Mouse (Mus musculus) ES-E14 (cell line): ENCODE data around the gene Atp13a3. TPM values are rescaled to one million over a fixed set of nuclear protein-coding genes. Genes with fewer than 3 reads are reported as not detected.

ENCODE experiments used
- DNase-seq: peaks from one replicate; pipeline ENCODE4 v3.0.0-alpha.2; 2013; ENCODE audit warnings: low read depth, low spot score
- H3K27ac ChIP-seq: 2 replicates; pipeline ENCODE4 v1.5.1; 2012; ENCODE audit warnings: low read depth, mild to moderate bottlenecking, low read length, moderate library complexity, mixed read lengths; ENCODE audit not compliant: poor library complexity, insufficient read depth, severe bottlenecking
- H3K36me3 ChIP-seq: 2 replicates; pipeline ENCODE4 v1.6.1; 2012; ENCODE audit warnings: mild to moderate bottlenecking, low read length, moderate library complexity, mixed read lengths; ENCODE audit not compliant: control insufficient read depth, poor library complexity, insufficient read depth, severe bottlenecking
- H3K4me1 ChIP-seq, 2 experiments: fragments of 150-350 bp in 1 of 2; sonication (generic) in 1 of 2; 2 replicates each; pipeline ENCODE4 v1.6.1; 2012; ENCODE audit warnings: low read length in 2 of 2, mild to moderate bottlenecking in 1 of 2, mixed read lengths in 1 of 2; ENCODE audit not compliant: control insufficient read depth in 2 of 2, insufficient read depth in 2 of 2, poor library complexity in 1 of 2
- H3K4me3 ChIP-seq, 2 experiments: fragments of 150-350 bp in 1 of 2; sonication (generic) in 1 of 2; 2 replicates each; pipeline ENCODE4 v1.5.1; 2012; ENCODE audit warnings: low read length in 2 of 2, low read depth in 1 of 2, mild to moderate bottlenecking in 1 of 2, mixed read lengths in 1 of 2; ENCODE audit not compliant: insufficient read depth in 1 of 2, poor library complexity in 1 of 2, severe bottlenecking in 1 of 2
- H3K9ac ChIP-seq: 2 replicates; pipeline ENCODE4 v1.6.1; 2012; ENCODE audit warnings: low read depth, mild to moderate bottlenecking, low read length, mixed read lengths; ENCODE audit not compliant: poor library complexity, insufficient read depth, severe bottlenecking
- H3K9me3 ChIP-seq: fragments of 150-350 bp; sonication (generic); 2 replicates; pipeline ENCODE4 v1.6.1; 2012; ENCODE audit warnings: low read depth, mild to moderate bottlenecking, low read length; ENCODE audit not compliant: control insufficient read depth, insufficient read depth
- CHD2 ChIP-seq: IDR thresholded peaks from 2 replicates; pipeline ENCODE4 v1.6.1; 2014; ENCODE audit warnings: mild to moderate bottlenecking, low read depth, low read length, inconsistent platforms
- HCFC1 ChIP-seq: IDR thresholded peaks from 2 replicates; pipeline ENCODE4 v1.6.1; 2012; ENCODE audit warnings: low read length, inconsistent platforms, borderline replicate concordance; ENCODE audit not compliant: insufficient read depth
- MAFK ChIP-seq: IDR thresholded peaks from 2 replicates; pipeline ENCODE4 v1.6.1; 2014; ENCODE audit warnings: mild to moderate bottlenecking, low read depth, low read length, inconsistent platforms; ENCODE audit not compliant: insufficient read depth
- ZC3H11A ChIP-seq: IDR thresholded peaks from 2 replicates; pipeline ENCODE4 v1.6.1; 2012; ENCODE audit warnings: low read depth, mild to moderate bottlenecking, inconsistent platforms, low read length, borderline replicate concordance
- ZNF384 ChIP-seq: IDR thresholded peaks from 2 replicates; pipeline ENCODE4 v1.6.1; 2012; ENCODE audit warnings: low read depth, low read length, inconsistent platforms
- in situ Hi-C, 2 experiments: fragments of 600-800 bp; cut with MboI; formaldehyde crosslinking; loops; one replicate each; pipeline ENCODE4 v1.15.1; 2025; ENCODE audit warnings: low sequenced_read_pairs in 2 of 2, inconsistent platforms in 1 of 2; ENCODE audit not compliant: unreplicated experiment in 2 of 2
- total RNA-seq: library from RNA; depleted of rRNA; stranded (reverse); fragments of 300-350 nt; gene quantifications from 2 replicates; pipeline ENCODE4 v1.2.3, GENCODE M21; 2012

The Atp13a3 gene
- total RNA-seq, 1 experiment = 98.9 TPM

- no peak for DNase-seq
- no peaks in the 10 kb centered on the region for H3K9me3 ChIP-seq
- H3K4me3 ChIP-seq = no peak overlapping the region
- no peaks in the 10 kb centered on the region for H3K36me3 ChIP-seq
- H3K4me1 ChIP-seq = peaks cover 2 to 4% of the 10 kb centered on the region in 2 experiments; a peak in 2 of 4 replicates
- no peak overlapping the region for H3K27ac ChIP-seq
- TF ChIP-seq ZC3H11A = no peak
- TF ChIP-seq MAFK = no peak
- no peak for TF ChIP-seq ZNF384
- TF ChIP-seq CHD2 = no peak
- TF ChIP-seq HCFC1 = no peak
- in situ Hi-C loops = no loop called here
- H3K9ac ChIP-seq = no peak overlapping the region
Observed at GRCm38 (mm10) chr16:30430512-30431088, 24.8 kb upstream of the Atp13a3 start.

GRCm38 (mm10) chr16:30428753-30429260 lies 23.0 kb upstream of the Atp13a3 start:
- Histone ChIP-seq H3K4me1 (peaks cover 2 to 4% of the 10 kb centered on the region in 2 experiments; a peak in 2 of 4 replicates), H3K9me3 (no peaks in the 10 kb centered on the region), H3K4me3 (no peak overlapping the region), H3K9ac (no peak overlapping the region), H3K27ac (no peak overlapping the region), H3K36me3 (no peaks in the 10 kb centered on the region)
- TF ChIP-seq MAFK = no peak
- DNase-seq = no peak
- in situ Hi-C loops = no loop called here

GRCm38 (mm10) chr16:30427466-30427865 lies 21.7 kb upstream of the Atp13a3 start:
- Histone ChIP-seq H3K4me3 (no peak overlapping the region), H3K9me3 (no peaks in the 10 kb centered on the region), H3K36me3 (no peaks in the 10 kb centered on the region), H3K9ac (no peak overlapping the region), H3K4me1 (peaks cover 2 to 4% of the 10 kb centered on the region in 2 experiments; a peak in 2 of 4 replicates), H3K27ac (no peak overlapping the region)
- TF ChIP-seq CHD2 = no peak
- no peak for TF ChIP-seq ZNF384
- no peak for TF ChIP-seq ZC3H11A
- TF ChIP-seq HCFC1 = no peak
- no peak for TF ChIP-seq MAFK
- no peak for DNase-seq
- in situ Hi-C loops = no loop called here

- Histone ChIP-seq H3K9me3 (no peaks in the 10 kb centered on the region), H3K4me1 (peaks cover 2 to 3% of the 10 kb centered on the region in 2 experiments; a peak in 2 of 4 replicates), H3K9ac (no peak overlapping the region), H3K4me3 (no peak overlapping the region), H3K27ac (no peak overlapping the region), H3K36me3 (no peaks in the 10 kb centered on the region)
- TF ChIP-seq ZC3H11A (no peak), MAFK (no peak), ZNF384 (no peak), CHD2 (no peak), HCFC1 (no peak)
- no peak for DNase-seq
- in situ Hi-C loops = no loop called here
Observed at GRCm38 (mm10) chr16:30427003-30427402, 21.2 kb upstream of the Atp13a3 start.
